Mouse (Mus musculus) T-helper 2 cell (primary cell): ENCODE measurements around the gene Ttc23.

Experiments used
- in situ Hi-C: fragments of 300-600 bp; cut with MboI, MseI; formaldehyde crosslinking; loops from one replicate; pipeline ENCODE4 v1.15.1; 2025; ENCODE audit warnings: high pct_unique_total_duplicates

The Ttc23 gene

DNA sequence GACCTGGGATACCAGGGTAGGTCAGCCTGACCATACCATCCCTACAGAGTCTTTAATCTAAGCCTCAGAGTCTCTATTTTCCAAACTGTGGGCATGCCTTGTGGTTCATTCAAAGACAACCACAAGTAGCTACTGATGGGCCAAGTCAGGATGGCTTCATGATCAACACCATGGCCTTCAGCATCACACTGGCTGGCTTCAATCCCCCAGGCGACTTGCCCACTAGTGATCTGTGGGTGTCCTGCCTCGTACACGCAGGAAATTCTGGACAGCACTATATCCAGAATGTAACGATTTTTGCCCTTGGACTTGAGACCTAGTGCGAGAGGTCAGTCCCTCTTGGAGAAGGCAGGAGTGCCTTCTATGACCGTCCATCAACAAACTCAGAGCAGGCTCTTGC, 153.3 kb downstream of the Ttc23 start:
- in situ Hi-C loops: loop anchor here (5.0 to 25.0 kb wide), 3 partner anchors 162 to 504 kb away; no protein-coding TSS in a partner anchor

DNA sequence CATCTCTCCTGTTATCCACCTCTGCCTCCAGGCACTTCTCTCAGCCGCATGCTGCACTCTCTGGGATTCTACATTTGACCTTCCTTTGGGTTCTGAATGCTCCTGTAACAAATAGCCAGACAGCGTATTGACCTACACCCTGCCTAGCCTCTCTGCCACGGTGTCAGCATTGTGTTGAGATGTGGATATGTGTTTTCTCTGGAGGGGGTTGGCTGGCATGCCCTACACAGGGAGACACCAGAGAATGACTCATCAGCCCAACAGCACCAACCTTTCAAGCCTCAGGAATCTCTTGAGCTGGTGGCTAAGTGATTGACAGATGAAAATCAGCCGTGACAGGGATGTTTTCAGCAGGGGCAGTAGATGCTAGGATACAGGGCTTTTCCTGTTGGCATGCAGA, 153.8 kb downstream of the Ttc23 start:
- in situ Hi-C loops: loop anchor here (5.0 to 25.0 kb wide), 3 partner anchors 161 to 504 kb away; no protein-coding TSS in a partner anchor

DNA sequence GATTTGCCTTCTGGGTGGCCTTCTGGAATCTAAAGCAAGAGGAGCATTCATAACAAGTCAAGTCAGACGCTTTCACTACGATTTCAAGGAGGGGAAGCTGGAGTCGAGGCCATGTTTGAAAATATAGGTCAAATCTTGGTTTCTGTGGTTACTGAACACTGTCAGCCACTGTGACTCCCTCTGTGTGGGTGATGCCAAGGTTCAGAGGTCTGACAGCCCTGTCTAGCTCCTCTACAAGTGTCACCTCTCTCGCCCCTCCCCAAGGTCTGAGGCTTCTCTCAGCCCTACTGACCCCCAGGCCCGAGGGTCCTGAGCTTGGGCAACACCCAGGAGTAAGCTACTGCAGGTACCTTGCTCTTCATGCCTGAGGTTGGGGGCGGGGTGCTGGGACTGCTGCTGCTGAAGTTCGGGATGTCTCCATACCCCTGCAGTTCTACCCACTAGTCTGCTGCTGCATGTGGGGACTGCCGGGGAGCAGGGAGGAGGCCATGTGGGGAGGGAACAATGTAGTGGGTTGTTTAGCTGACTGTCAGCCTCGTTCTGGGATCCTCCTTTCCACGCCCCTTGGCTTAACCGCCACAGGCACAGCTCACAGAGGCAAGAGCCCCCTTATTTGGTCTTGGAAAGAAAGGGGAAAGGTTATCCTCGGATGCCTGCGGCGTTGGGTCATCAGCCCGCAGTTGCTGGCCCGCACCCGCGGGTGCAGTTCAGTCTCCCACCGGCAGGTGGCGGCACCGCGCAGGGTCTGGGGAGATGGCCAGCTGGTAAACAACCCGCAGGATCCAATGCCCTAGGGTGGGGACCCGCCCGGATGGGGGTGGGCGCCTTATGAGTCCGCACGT, 156.0 kb downstream of the Ttc23 start:
- in situ Hi-C loops: loop anchor here (5.0 to 25.0 kb wide), 3 partner anchors 159 to 502 kb away; no protein-coding TSS in a partner anchor

DNA sequence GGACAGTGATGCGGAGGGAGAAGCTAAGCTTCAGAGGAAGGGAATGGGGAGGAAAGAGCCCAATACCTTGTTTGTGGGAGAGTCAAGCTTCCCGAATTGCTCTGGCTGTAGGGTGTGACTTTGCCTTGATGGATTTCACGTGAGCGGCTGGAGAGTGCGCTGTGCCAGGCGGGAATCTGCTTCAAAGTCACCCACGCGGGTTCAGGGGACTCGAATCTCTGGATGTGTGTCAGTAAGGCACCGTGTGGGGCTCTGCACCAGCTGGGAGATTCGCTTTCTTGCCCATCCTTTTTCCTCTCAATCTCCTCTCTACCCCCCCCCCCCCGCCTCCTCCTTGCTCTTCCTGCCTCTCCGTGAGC, 156.6 kb downstream of the Ttc23 start:
- in situ Hi-C loops: loop anchor here (5.0 to 25.0 kb wide), 3 partner anchors 158 to 501 kb away; no protein-coding TSS in a partner anchor
